Mouse (Mus musculus): ENCODE data around the gene Cops7b. TPM values are rescaled to one million over a fixed set of nuclear protein-coding genes. Genes with fewer than 3 reads are reported as not detected.
"Not testable (repeated sequence)": the region's sequence is repeated elsewhere in the genome, so short reads cannot be mapped to it uniquely, and the experiment has no call there.

Gene Cops7b
- polyA plus RNA-seq (2015; fragmentation: Nextera tagmentation; extraction: Ambion mirVana): 52.9 and 53.3 TPM in 2 replicates

- Histone ChIP-seq H3K4me2 (replicated peaks) (peak within 1 kb of the TSS; percentile 76), H3K27me3 (no peaks in the 10 kb centered on the region), H3K36me3 (peaks cover 3% of the 10 kb centered on the region; the same call in 1 of the 2 replicates), H3K4me3 (peak within 1 kb of the TSS; percentile 86), H3K27ac (peak within 1 kb of the TSS; percentile 75), H3K4me1 (peaks cover 22% of the 10 kb centered on the region), H3K9ac (peak within 1 kb of the TSS; percentile 88), H3K9me3 (no peaks in the 10 kb centered on the region)
- WGBS: 1% methylated on average over 26 of the region's 26 CpGs
- ATAC-seq (ENCODE audit: low FRiP score, low read depth): peak; percentile 99
Observed at GRCm38 (mm10) chr1:86582451-86583096, at the start of gene Cops7b, which contains the start of gene Pde6d. Gene Cops7b, plus strand, starts transcription at chr1:86582904. Gene Pde6d, minus strand, starts transcription at chr1:86582629.

DNA sequence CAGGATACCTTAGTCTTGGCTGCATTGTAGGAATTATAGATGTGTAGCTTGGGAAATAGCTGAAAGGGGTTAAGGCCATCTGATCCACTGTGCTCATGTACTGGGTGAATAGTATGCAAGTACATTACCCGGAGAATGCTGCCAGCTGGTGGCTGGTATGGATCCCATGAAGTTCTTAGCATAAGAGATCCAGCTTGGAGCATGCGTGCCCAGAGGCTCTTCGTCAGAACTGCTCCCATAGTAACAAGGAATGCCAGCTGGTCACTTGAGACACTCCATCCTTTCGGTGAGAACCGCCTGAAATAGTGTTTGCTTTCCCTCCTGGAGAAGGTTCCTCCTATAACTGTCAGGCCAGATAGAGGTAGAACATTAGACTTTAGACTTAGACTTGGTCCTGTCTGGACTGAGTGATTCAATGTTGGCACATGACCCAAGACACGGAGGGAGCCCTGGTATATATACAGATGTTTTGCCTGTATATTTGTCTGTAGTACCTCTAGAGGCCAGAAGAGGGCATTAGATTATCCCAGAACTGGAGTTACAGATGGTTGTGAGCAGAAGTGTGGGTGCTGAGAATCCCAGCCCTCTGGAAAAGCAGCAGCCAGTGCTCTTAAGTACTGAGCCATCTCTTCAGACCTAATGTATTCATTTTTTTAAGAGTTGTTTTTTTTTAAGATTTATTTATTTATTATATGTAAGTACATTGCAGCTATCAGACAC is 49.1 kb upstream of the Cops7b start:
- ATAC-seq (ENCODE audit: low FRiP score, low read depth): no peak
- H3K27ac ChIP-seq: no peak overlapping the region
- H3K4me1 ChIP-seq: peaks cover 32% of the 10 kb centered on the region
- no peak overlapping the region for H3K4me2 ChIP-seq (replicated peaks)
- H3K9ac ChIP-seq: no peak overlapping the region
- H3K27me3 ChIP-seq: no peaks in the 10 kb centered on the region
- H3K4me3 ChIP-seq: no peak overlapping the region
- H3K9me3 ChIP-seq: no peaks in the 10 kb centered on the region
- peaks cover 42% of the 10 kb centered on the region for H3K36me3 ChIP-seq
- WGBS: 86% methylated on average over 6 of the region's 6 CpGs

DNA sequence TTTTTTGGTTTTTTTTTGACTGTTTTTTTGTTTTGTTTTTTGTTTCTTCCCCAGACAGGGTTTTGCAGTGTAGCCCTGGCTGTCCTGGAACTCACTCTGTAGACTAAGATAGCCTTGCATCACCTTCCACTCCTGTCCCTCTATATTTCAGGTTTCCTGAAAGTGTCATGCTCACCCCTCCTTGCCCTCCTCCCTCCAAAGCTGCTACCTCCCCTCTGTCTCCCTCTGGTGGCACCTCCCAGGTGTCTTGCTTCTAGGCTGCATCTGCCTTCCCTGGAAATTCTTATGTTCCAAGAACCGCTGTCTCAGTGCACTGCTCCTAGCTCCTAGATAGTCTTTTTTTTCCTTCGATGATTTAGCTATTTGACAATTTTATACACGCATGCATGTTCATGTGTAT is 44.3 kb upstream of the Cops7b start:
- no peaks in the 10 kb centered on the region for H3K4me1 ChIP-seq
- 48% methylated on average over 3 of the region's 3 CpGs for WGBS
- ATAC-seq (ENCODE audit: low FRiP score, low read depth): no peak
- H3K4me3 ChIP-seq: no peak overlapping the region
- H3K4me2 ChIP-seq (replicated peaks): no peak overlapping the region
- no peaks in the 10 kb centered on the region for H3K9me3 ChIP-seq
- H3K27ac ChIP-seq: no peak overlapping the region
- H3K36me3 ChIP-seq: peaks cover 35% of the 10 kb centered on the region
- H3K9ac ChIP-seq: no peak overlapping the region
- H3K27me3 ChIP-seq: no peaks in the 10 kb centered on the region

- H3K36me3 ChIP-seq: peaks cover 42% of the 10 kb centered on the region
- not testable (repeated sequence) for ATAC-seq (ENCODE audit: low FRiP score, low read depth); H3K4me1 ChIP-seq; H3K9ac ChIP-seq; H3K27ac ChIP-seq; H3K27me3 ChIP-seq; H3K4me3 ChIP-seq; H3K9me3 ChIP-seq; H3K4me2 ChIP-seq (replicated peaks)
- 87% methylated on average over 12 of the region's 12 CpGs for WGBS
Observed at GRCm38 (mm10) chr1:86539583-86539982, 43.1 kb upstream of the Cops7b start.

- H3K27me3 ChIP-seq: no peaks in the 10 kb centered on the region
- no peak overlapping the region for H3K9ac ChIP-seq
- no peak overlapping the region for H3K4me2 ChIP-seq (replicated peaks)
- no peak overlapping the region for H3K27ac ChIP-seq
- WGBS: 96% methylated on average over 2 of the region's 2 CpGs
- H3K4me1 ChIP-seq: no peaks in the 10 kb centered on the region
- no peak overlapping the region for H3K4me3 ChIP-seq
- no peak for ATAC-seq (ENCODE audit: low FRiP score, low read depth)
- peaks cover 65% of the 10 kb centered on the region for H3K36me3 ChIP-seq
- no peaks in the 10 kb centered on the region for H3K9me3 ChIP-seq
Observed at GRCm38 (mm10) chr1:86542584-86542983, 40.1 kb upstream of the Cops7b start.

DNA sequence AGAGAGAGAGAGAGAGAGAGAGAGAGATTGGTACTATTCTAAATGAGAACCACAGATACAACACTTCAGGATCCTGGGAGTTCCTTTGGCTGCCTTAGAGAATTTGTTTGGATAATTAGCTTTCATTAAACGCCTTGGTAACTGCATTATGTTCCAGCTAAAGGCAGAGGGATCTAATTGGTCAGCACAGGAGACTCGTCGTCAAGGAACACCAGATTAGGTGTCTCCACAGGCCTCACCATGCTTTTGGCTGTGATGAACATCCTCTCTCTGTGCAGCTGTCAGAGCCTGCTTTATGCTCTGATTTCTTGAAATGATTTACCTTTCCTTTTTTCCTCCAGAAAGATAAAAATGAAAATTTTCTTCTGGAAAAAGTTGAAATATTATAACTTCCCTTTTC is 35.9 kb upstream of the Cops7b start:
- Histone ChIP-seq H3K36me3 (peaks cover 76% of the 10 kb centered on the region), H3K9me3 (no peaks in the 10 kb centered on the region), H3K9ac (no peak overlapping the region), H3K27me3 (no peaks in the 10 kb centered on the region), H3K4me2 (replicated peaks) (no peak overlapping the region), H3K27ac (no peak overlapping the region), H3K4me1 (no peaks in the 10 kb centered on the region), H3K4me3 (no peak overlapping the region)
- WGBS: 63% methylated on average over 3 of the region's 3 CpGs
- ATAC-seq (ENCODE audit: low FRiP score, low read depth): no peak

- Histone ChIP-seq H3K27me3 (no peaks in the 10 kb centered on the region), H3K9me3 (no peaks in the 10 kb centered on the region), H3K4me3 (no peak overlapping the region), H3K4me1 (no peaks in the 10 kb centered on the region), H3K27ac (no peak overlapping the region), H3K4me2 (replicated peaks) (no peak overlapping the region), H3K36me3 (peaks cover 46% of the 10 kb centered on the region), H3K9ac (no peak overlapping the region)
- 79% methylated on average over 4 of the region's 4 CpGs for WGBS
- no peak for ATAC-seq (ENCODE audit: low FRiP score, low read depth)
Observed at GRCm38 (mm10) chr1:86551299-86551698, 31.4 kb upstream of the Cops7b start.

- Histone ChIP-seq H3K9ac (no peak overlapping the region), H3K4me1 (no peaks in the 10 kb centered on the region), H3K27me3 (no peaks in the 10 kb centered on the region), H3K9me3 (no peaks in the 10 kb centered on the region), H3K4me2 (replicated peaks) (no peak overlapping the region), H3K36me3 (peaks cover 44% of the 10 kb centered on the region), H3K27ac (no peak overlapping the region), H3K4me3 (no peak overlapping the region)
- 50% methylated on average over 2 of the region's 2 CpGs for WGBS
- no peak for ATAC-seq (ENCODE audit: low FRiP score, low read depth)
Observed at GRCm38 (mm10) chr1:86551877-86552276, 30.8 kb upstream of the Cops7b start.

DNA sequence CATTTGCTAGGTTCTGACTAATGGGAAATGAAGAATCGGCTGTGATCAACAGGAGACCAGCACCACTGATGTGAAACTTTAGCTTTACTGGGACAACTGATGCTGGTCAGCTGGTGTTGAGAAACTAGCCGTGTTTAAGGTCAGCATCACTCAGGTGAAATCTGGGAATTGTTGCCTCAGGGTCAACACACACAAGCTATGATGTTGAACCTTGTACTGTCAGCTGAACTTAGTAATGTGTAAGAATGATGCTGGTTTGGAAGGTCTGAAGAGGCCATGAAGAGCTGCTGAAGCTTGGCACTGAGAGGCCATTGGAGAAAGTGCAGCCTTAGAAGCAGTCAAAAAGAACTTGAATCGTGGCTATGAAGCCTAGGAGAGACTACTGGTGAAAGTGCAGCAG is 27.0 kb upstream of the Cops7b start:
- H3K9ac ChIP-seq: no peak overlapping the region
- H3K27ac ChIP-seq: no peak overlapping the region
- no peaks in the 10 kb centered on the region for H3K9me3 ChIP-seq
- H3K4me3 ChIP-seq: no peak overlapping the region
- no peaks in the 10 kb centered on the region for H3K27me3 ChIP-seq
- 85% methylated on average over 3 of the region's 3 CpGs for WGBS
- no peak for ATAC-seq (ENCODE audit: low FRiP score, low read depth)
- peaks cover 45% of the 10 kb centered on the region for H3K36me3 ChIP-seq
- H3K4me2 ChIP-seq (replicated peaks): no peak overlapping the region
- no peaks in the 10 kb centered on the region for H3K4me1 ChIP-seq

GRCm38 (mm10) chr1:86557872-86558271 is 24.8 kb upstream of the Cops7b start:
- Histone ChIP-seq H3K27ac (no peak overlapping the region), H3K9ac (no peak overlapping the region), H3K36me3 (peaks cover 39% of the 10 kb centered on the region), H3K4me3 (no peak overlapping the region), H3K27me3 (no peaks in the 10 kb centered on the region), H3K9me3 (no peaks in the 10 kb centered on the region), H3K4me2 (replicated peaks) (no peak overlapping the region), H3K4me1 (no peaks in the 10 kb centered on the region)
- 73% methylated on average over 7 of the region's 7 CpGs for WGBS
- ATAC-seq (ENCODE audit: low FRiP score, low read depth): no peak

DNA sequence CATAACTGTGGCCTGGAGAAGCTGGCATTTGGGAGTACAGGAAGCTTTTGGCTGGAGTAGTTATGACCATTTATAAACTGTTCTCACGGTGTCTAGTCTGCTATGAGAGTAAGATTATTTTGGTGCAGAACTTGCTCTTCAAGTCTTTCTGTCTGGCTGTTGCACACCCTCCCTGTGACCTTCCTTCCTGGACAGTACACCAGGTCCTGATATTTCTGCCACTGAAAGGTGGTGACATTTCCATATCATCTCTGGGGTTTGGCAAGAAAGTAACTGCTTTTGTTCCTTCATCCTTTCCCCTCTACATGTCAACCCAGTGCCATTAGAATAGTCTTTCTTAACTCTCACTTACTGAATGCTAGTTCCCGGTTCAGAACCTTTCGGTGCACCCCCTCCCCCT is 23.5 kb upstream of the Cops7b start:
- H3K36me3 ChIP-seq: peaks cover 53% of the 10 kb centered on the region
- no peak overlapping the region for H3K4me2 ChIP-seq (replicated peaks)
- no peak overlapping the region for H3K27ac ChIP-seq
- H3K4me1 ChIP-seq: no peaks in the 10 kb centered on the region
- H3K9me3 ChIP-seq: no peaks in the 10 kb centered on the region
- H3K4me3 ChIP-seq: no peak overlapping the region
- no peaks in the 10 kb centered on the region for H3K27me3 ChIP-seq
- ATAC-seq (ENCODE audit: low FRiP score, low read depth): no peak
- WGBS: 89% methylated on average over 3 of the region's 3 CpGs
- no peak overlapping the region for H3K9ac ChIP-seq

GRCm38 (mm10) chr1:86562663-86563062 is 20.0 kb upstream of the Cops7b start:
- no peak overlapping the region for H3K4me3 ChIP-seq
- H3K4me1 ChIP-seq: no peaks in the 10 kb centered on the region
- no peaks in the 10 kb centered on the region for H3K9me3 ChIP-seq
- H3K27me3 ChIP-seq: no peaks in the 10 kb centered on the region
- no peak overlapping the region for H3K27ac ChIP-seq
- no peak overlapping the region for H3K9ac ChIP-seq
- H3K4me2 ChIP-seq (replicated peaks): no peak overlapping the region
- 89% methylated on average over 2 of the region's 2 CpGs for WGBS
- no peak for ATAC-seq (ENCODE audit: low FRiP score, low read depth)
- peaks cover 43% of the 10 kb centered on the region for H3K36me3 ChIP-seq

All from limb, embryonic 13.5 days (tissue).